Mouse (Mus musculus): ENCODE results near the gene Serpina5.

The Serpina5 gene

GRCm38 (mm10) chr12:104131041-104131440 is 30.1 kb downstream of the Serpina5 start:
- DNase-seq: no peak

GRCm38 (mm10) chr12:104138216-104138615 is 37.3 kb downstream of the Serpina5 start:
- no peak for DNase-seq

GRCm38 (mm10) chr12:104140543-104141103 is 39.7 kb downstream of the Serpina5 start:
- no peak for DNase-seq

- no peak for DNase-seq
These were observed 40.6 kb downstream of the Serpina5 start for GRCm38 (mm10) chr12:104141506-104141905.

GRCm38 (mm10) chr12:104142427-104142826 is 41.5 kb downstream of the Serpina5 start:
- no peak for DNase-seq

GRCm38 (mm10) chr12:104143286-104143685 is 42.4 kb downstream of the Serpina5 start:
- no peak for DNase-seq

- DNase-seq: no peak
These were observed 44.7 kb downstream of the Serpina5 start for GRCm38 (mm10) chr12:104145571-104145970.

GRCm38 (mm10) chr12:104151989-104152388 is 51.1 kb downstream of the Serpina5 start:
- no peak for DNase-seq

- no peak for DNase-seq
These were observed 52.2 kb downstream of the Serpina5 start for GRCm38 (mm10) chr12:104153041-104153645.

GRCm38 (mm10) chr12:104153656-104154055 is 52.7 kb downstream of the Serpina5 start, which contains the start of gene Serpina3c:
Serpina3c (minus strand) TSS chr12:104153870.
- DNase-seq: no peak
